Mouse (Mus musculus): Measurements from ENCODE around the gene 1700018F24Rik. TPM values are rescaled to one million over a fixed set of nuclear protein-coding genes. Genes with fewer than 3 reads are reported as not detected.
"Not testable (repeated sequence)": the region's sequence is repeated elsewhere in the genome, so short reads cannot be mapped to it uniquely, and the experiment has no call there.

Gene 1700018F24Rik
- not detected for total RNA-seq (2021)
- long read RNA-seq, experiment 1, result 0 reads
- long read RNA-seq, experiment 2, result 0 reads

- intact Hi-C loops (cut with DNase I); DNase-seq (ENCODE audit: low spot score in 2 of 2): not testable (repeated sequence)
These were observed at the start of gene 1700018F24Rik for GRCm38 (mm10) chr5:145042690-145043089. TSS of gene 1700018F24Rik (plus strand) at chr5:145042990.

GRCm38 (mm10) chr5:144998491-144998890 is 44.3 kb upstream of the 1700018F24Rik start:
- intact Hi-C loops (cut with DNase I), result no loop called here
- DNase-seq (ENCODE audit: low spot score in 2 of 2), result peak in 1 of 2 experiments; percentile 26

- intact Hi-C loops (cut with DNase I), result loop anchor here (10.0 kb wide), 1 partner anchor 61 kb away; no protein-coding TSS in a partner anchor
- DNase-seq (ENCODE audit: low spot score in 2 of 2), result no peak
These were observed 39.4 kb upstream of the 1700018F24Rik start for GRCm38 (mm10) chr5:145003362-145003761.

GRCm38 (mm10) chr5:145004495-145004894 is 38.3 kb upstream of the 1700018F24Rik start:
- no peak for DNase-seq (ENCODE audit: low spot score in 2 of 2)
- intact Hi-C loops (cut with DNase I), result loop anchor here (10.0 kb wide), 1 partner anchor 60 kb away; no protein-coding TSS in a partner anchor

GRCm38 (mm10) chr5:145005596-145005995 is 37.2 kb upstream of the 1700018F24Rik start:
- no peak for DNase-seq (ENCODE audit: low spot score in 2 of 2)
- intact Hi-C loops (cut with DNase I), result loop anchor here (10.0 kb wide), 1 partner anchor 59 kb away; no protein-coding TSS in a partner anchor

GRCm38 (mm10) chr5:145008878-145009659 is 33.7 kb upstream of the 1700018F24Rik start:
- DNase-seq (ENCODE audit: low spot score in 2 of 2), result no peak
- intact Hi-C loops (cut with DNase I), result loop anchor here (10.0 kb wide), 1 partner anchor 56 kb away; no protein-coding TSS in a partner anchor

- intact Hi-C loops (cut with DNase I), result no loop called here
- no peak for DNase-seq (ENCODE audit: low spot score in 2 of 2)
These were observed 28.5 kb upstream of the 1700018F24Rik start for GRCm38 (mm10) chr5:145014278-145014677.

GRCm38 (mm10) chr5:145016761-145017160 is 26.0 kb upstream of the 1700018F24Rik start:
- intact Hi-C loops (cut with DNase I); DNase-seq (ENCODE audit: low spot score in 2 of 2): not testable (repeated sequence)

GRCm38 (mm10) chr5:145020254-145020653 is 22.5 kb upstream of the 1700018F24Rik start:
- DNase-seq (ENCODE audit: low spot score in 2 of 2); intact Hi-C loops (cut with DNase I): not testable (repeated sequence)

GRCm38 (mm10) chr5:145020712-145021111 is 22.1 kb upstream of the 1700018F24Rik start:
- DNase-seq (ENCODE audit: low spot score in 2 of 2); intact Hi-C loops (cut with DNase I): not testable (repeated sequence)

- intact Hi-C loops (cut with DNase I); DNase-seq (ENCODE audit: low spot score in 2 of 2): not testable (repeated sequence)
These were observed 12.3 kb upstream of the 1700018F24Rik start for GRCm38 (mm10) chr5:145030476-145030875.

GRCm38 (mm10) chr5:145032391-145032790 is 10.4 kb upstream of the 1700018F24Rik start, which contains the start of gene Gm4871:
TSS of gene Gm4871 (minus strand) at chr5:145032754.
- intact Hi-C loops (cut with DNase I); DNase-seq (ENCODE audit: low spot score in 2 of 2): not testable (repeated sequence)

- peak; percentile 4 to 16 for DNase-seq (ENCODE audit: low spot score in 2 of 2)
- intact Hi-C loops (cut with DNase I), result no loop called here
These were observed 1.2 kb upstream of the 1700018F24Rik start for GRCm38 (mm10) chr5:145041628-145042027.

- DNase-seq (ENCODE audit: low spot score in 2 of 2); intact Hi-C loops (cut with DNase I): not testable (repeated sequence)
These were observed 11.4 kb downstream of the 1700018F24Rik start for GRCm38 (mm10) chr5:145054187-145054586.

- DNase-seq (ENCODE audit: low spot score in 2 of 2), result no peak
- intact Hi-C loops (cut with DNase I), result no loop called here
These were observed 15.1 kb downstream of the 1700018F24Rik start for GRCm38 (mm10) chr5:145057907-145058306.

GRCm38 (mm10) chr5:145058722-145059121 is 15.9 kb downstream of the 1700018F24Rik start:
- intact Hi-C loops (cut with DNase I), result no loop called here
- no peak for DNase-seq (ENCODE audit: low spot score in 2 of 2)

- intact Hi-C loops (cut with DNase I), result no loop called here
- DNase-seq (ENCODE audit: low spot score in 2 of 2), result no peak
These were observed 16.7 kb downstream of the 1700018F24Rik start for GRCm38 (mm10) chr5:145059524-145059923.

GRCm38 (mm10) chr5:145064765-145065340 is 22.1 kb downstream of the 1700018F24Rik start:
- no peak for DNase-seq (ENCODE audit: low spot score in 2 of 2)
- intact Hi-C loops (cut with DNase I), result loop anchor here (10.0 kb wide), 1 partner anchor 60 kb away; no protein-coding TSS in a partner anchor

GRCm38 (mm10) chr5:145068863-145069262 is 26.1 kb downstream of the 1700018F24Rik start:
- no peak for DNase-seq (ENCODE audit: low spot score in 2 of 2)
- intact Hi-C loops (cut with DNase I), result loop anchor here (10.0 kb wide), 1 partner anchor 64 kb away; no protein-coding TSS in a partner anchor

GRCm38 (mm10) chr5:145069707-145070106 is 26.9 kb downstream of the 1700018F24Rik start:
- peak; percentile 78 to 87 for DNase-seq (ENCODE audit: low spot score in 2 of 2)
- intact Hi-C loops (cut with DNase I), result loop anchor here (10.0 kb wide), 1 partner anchor 65 kb away; no protein-coding TSS in a partner anchor

All from left cerebral cortex, postnatal 14 days (tissue).